Mouse (Mus musculus) kidney, embryonic 14.5 days (tissue): ENCODE results near the gene Olfr66. TPM values are rescaled to one million over a fixed set of nuclear protein-coding genes. Genes with fewer than 3 reads are reported as not detected.

Source experiments
- ATAC-seq: fragments of 200-750 bp; cut with Nextera tagmentation; 2 replicates; pipeline ENCODE4 v1.8.0; 2017; ENCODE audit warnings: moderate number of reproducible peaks, mild to moderate bottlenecking, moderate TSS enrichment, moderate library complexity; ENCODE audit not compliant: low FRiP score, low TSS enrichment
- H3K27ac ChIP-seq: fragments of 300-500 bp; sonication (generic); 2 replicates; pipeline ENCODE4 v1.5.1; 2014; ENCODE audit warnings: low read depth, mild to moderate bottlenecking, low read length, moderate library complexity, mixed read lengths
- H3K27me3 ChIP-seq: fragments of 300-500 bp; sonication (generic); 2 replicates; pipeline ENCODE4 v1.6.1; 2014; ENCODE audit warnings: mild to moderate bottlenecking, low read length; ENCODE audit not compliant: control insufficient read depth, insufficient read depth
- H3K36me3 ChIP-seq: fragments of 300-500 bp; sonication (generic); 2 replicates; pipeline ENCODE4 v1.6.1; 2014; ENCODE audit warnings: low read length, mixed read lengths; ENCODE audit not compliant: control insufficient read depth, insufficient read depth
- H3K4me1 ChIP-seq: fragments of 300-500 bp; sonication (generic); 2 replicates; pipeline ENCODE4 v1.6.1; 2014; ENCODE audit warnings: low read length, mixed read lengths; ENCODE audit not compliant: control insufficient read depth, insufficient read depth
- H3K4me2 ChIP-seq: fragments of 300-500 bp; sonication (generic); replicated peaks from 2 replicates; pipeline ENCODE4 v1.6.1; 2014; ENCODE audit warnings: low read depth, mild to moderate bottlenecking, low read length
- H3K4me3 ChIP-seq: fragments of 300-500 bp; sonication (generic); 2 replicates; pipeline ENCODE4 v1.5.1; 2014; ENCODE audit warnings: mild to moderate bottlenecking, low read length
- H3K9ac ChIP-seq: fragments of 300-500 bp; sonication (generic); 2 replicates; pipeline ENCODE4 v1.6.1; 2014; ENCODE audit warnings: low read depth, mild to moderate bottlenecking, low read length, moderate library complexity
- H3K9me3 ChIP-seq: fragments of 300-500 bp; sonication (generic); 2 replicates; pipeline ENCODE4 v1.6.1; 2016; ENCODE audit warnings: low read length; ENCODE audit not compliant: control insufficient read depth
- WGBS: fragments of 180-500 bp; shearing (Covaris S2); extraction: QIAGEN DNeasy Blood & Tissue Kit; methylation state at CpG from one replicate; pipeline ENCODE4 v1.1.7; 2014; 5-methylcytosine and 5-hydroxymethylcytosine counted together
- polyA plus RNA-seq: library from polyadenylated mRNA; unstranded; fragments of >200 nt; fragmentation: Nextera tagmentation; extraction: Ambion mirVana; gene quantifications from 2 replicates; pipeline ENCODE4 v1.2.1, GENCODE M21; 2014

Gene Olfr66
- polyA plus RNA-seq, 1 experiment from 2014 or later = not detected

DNA sequence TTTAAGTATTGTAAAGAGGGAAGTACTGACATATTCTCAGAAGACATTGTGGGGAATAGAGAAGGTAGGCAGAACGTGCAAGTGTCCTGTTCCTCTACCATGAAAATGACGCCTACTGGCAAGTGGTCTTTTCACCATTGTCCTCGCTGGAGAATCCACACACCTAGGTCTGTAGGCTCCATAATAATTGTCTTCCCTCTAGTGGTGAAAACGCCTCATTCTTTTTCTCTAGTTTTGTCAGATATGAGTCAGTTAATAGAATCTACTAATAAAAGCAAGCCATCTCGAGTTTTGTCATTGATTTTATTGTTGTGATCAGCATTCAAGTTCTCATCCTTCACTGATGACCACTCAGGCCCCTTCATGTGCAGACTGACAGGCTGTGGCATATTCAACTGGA, 11.6 kb downstream of the Olfr66 start:
- no peak overlapping the region for H3K4me2 ChIP-seq
- no peaks in the 10 kb centered on the region for H3K4me1 ChIP-seq
- H3K9ac ChIP-seq = no peak overlapping the region
- no peak overlapping the region for H3K27ac ChIP-seq
- 48% methylated on average over 5 of the region's 5 CpGs for WGBS
- no peaks in the 10 kb centered on the region for H3K9me3 ChIP-seq
- ATAC-seq = no peak
- no peak overlapping the region for H3K4me3 ChIP-seq
- H3K27me3 ChIP-seq = no peaks in the 10 kb centered on the region
- no peaks in the 10 kb centered on the region for H3K36me3 ChIP-seq

DNA sequence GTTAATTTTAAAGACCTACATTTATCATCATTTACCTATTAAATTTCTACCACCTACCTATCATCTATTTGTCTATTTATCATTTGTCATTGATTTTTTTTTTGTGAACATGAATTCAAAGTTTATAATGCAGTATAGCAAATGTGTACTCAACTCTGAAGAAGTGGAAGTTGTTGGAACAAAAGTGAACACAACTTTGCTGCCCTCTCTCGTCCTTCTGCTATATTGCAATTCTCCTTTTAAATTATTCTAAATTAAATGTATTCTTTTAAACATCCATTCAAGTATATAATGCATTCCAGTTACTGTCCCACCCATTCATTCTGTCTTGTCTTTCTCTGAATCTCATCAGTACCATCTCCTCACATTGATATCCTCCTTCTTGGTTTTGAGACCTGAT, 13.0 kb downstream of the Olfr66 start:
- ATAC-seq = no peak
- no peak overlapping the region for H3K4me3 ChIP-seq
- no peaks in the 10 kb centered on the region for H3K9me3 ChIP-seq
- H3K27ac ChIP-seq = no peak overlapping the region
- no peaks in the 10 kb centered on the region for H3K27me3 ChIP-seq
- no peaks in the 10 kb centered on the region for H3K36me3 ChIP-seq
- no peak overlapping the region for H3K4me2 ChIP-seq
- no peaks in the 10 kb centered on the region for H3K4me1 ChIP-seq
- H3K9ac ChIP-seq = no peak overlapping the region
- WGBS = 8% methylated on average over 1 of the region's 1 CpGs

DNA sequence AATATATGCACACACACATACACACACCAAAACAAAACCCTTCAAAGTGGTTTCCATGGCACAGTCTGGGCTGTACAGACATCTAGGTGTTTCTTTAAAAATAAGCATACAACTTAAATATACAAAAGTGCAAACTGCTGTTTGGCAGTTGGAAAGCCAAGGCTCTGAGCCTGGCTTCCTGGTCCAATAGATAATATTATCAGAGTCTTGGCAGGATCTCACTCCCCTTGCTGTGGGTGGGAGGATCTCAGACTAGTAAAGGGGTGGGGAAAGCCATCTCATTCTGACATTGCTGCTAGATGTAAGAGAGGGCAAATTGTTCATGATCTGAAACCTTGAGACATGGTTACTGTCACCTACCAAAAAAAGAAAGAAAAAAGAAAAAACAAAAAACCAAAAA, 15.4 kb downstream of the Olfr66 start:
- H3K27me3 ChIP-seq = no peaks in the 10 kb centered on the region
- no peaks in the 10 kb centered on the region for H3K36me3 ChIP-seq
- no peaks in the 10 kb centered on the region for H3K9me3 ChIP-seq
- no peak overlapping the region for H3K4me3 ChIP-seq
- no peak for ATAC-seq
- H3K9ac ChIP-seq = no peak overlapping the region
- H3K4me1 ChIP-seq = no peaks in the 10 kb centered on the region
- H3K27ac ChIP-seq = no peak overlapping the region
- no peak overlapping the region for H3K4me2 ChIP-seq

DNA sequence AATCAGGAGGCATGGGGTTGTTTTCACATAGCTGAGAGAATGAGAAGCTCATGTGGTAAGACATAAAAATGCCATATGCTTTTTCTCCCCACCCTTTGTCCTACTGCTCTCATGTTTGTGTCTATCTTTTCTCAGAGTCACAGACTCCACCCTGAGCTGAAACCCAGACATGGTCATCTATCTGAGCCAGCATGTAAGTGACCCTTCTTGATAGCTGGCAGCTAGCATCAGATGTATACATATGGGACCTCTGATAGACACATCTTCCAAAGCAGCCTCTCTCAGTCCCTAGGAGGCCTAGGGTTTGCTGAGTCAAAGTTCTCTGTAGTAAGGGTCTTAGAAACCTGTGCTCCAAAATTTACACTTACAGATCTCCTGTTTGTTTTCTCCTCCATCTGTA, 20.3 kb downstream of the Olfr66 start:
- Histone ChIP-seq H3K4me1 (no peaks in the 10 kb centered on the region), H3K4me2 (no peak overlapping the region), H3K4me3 (no peak overlapping the region), H3K9ac (no peak overlapping the region), H3K9me3 (no peaks in the 10 kb centered on the region), H3K36me3 (no peaks in the 10 kb centered on the region), H3K27ac (no peak overlapping the region), H3K27me3 (no peaks in the 10 kb centered on the region)
- no peak for ATAC-seq

DNA sequence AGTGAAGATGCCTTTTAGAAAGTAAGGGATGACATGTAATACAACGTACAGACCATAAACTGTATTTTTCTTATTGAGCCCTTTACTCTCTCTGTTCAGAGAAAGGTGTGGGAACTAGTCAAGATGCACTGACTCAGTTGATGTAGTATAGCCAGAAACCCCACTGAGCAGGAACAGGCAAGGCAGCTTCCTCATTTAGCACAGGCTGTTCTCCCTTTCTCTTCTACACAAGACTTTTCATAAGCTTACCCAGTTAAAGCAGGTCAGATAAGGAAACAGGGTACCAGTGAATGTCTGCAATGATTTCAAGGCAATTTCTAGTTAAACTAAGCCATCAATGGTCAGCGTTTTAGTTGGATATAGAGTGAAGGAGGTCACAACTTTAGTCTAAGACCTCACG, 24.5 kb downstream of the Olfr66 start:
- no peak for ATAC-seq
- 85% methylated on average over 3 of the region's 3 CpGs for WGBS

DNA sequence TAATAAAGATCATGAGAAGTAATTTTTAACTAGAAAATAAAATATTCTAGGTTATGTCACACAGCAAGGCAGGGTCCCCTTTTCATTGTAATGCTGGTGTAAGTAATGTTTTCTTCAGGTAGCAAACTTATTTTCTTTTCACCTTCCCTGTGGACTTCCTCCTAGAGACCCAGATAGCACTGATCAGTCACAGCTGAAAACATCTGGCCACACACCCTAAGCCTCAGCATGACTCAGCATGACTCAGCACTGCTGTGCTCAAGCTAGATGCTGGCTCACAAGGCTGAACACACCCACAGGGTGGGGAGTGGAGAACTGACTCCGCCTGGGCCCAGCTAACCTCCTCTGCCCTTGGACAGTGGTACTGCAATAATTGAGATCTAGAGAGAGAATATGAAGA, 25.2 kb downstream of the Olfr66 start:
- Histone ChIP-seq H3K9ac (no peak overlapping the region), H3K36me3 (no peaks in the 10 kb centered on the region), H3K4me3 (no peak overlapping the region), H3K9me3 (no peaks in the 10 kb centered on the region), H3K4me1 (no peaks in the 10 kb centered on the region), H3K4me2 (no peak overlapping the region), H3K27ac (no peak overlapping the region), H3K27me3 (no peaks in the 10 kb centered on the region)
- WGBS = 46% methylated on average over 1 of the region's 1 CpGs
- ATAC-seq = peak; percentile 68; the same call in 1 of the 2 replicates

More for the DNA sequence above, 24.5 kb downstream of the Olfr66 start:
- Histone ChIP-seq H3K27me3 (no peaks in the 10 kb centered on the region), H3K9me3 (no peaks in the 10 kb centered on the region), H3K4me1 (no peaks in the 10 kb centered on the region), H3K36me3 (no peaks in the 10 kb centered on the region), H3K4me2 (no peak overlapping the region), H3K4me3 (no peak overlapping the region), H3K9ac (no peak overlapping the region), H3K27ac (no peak overlapping the region)

DNA sequence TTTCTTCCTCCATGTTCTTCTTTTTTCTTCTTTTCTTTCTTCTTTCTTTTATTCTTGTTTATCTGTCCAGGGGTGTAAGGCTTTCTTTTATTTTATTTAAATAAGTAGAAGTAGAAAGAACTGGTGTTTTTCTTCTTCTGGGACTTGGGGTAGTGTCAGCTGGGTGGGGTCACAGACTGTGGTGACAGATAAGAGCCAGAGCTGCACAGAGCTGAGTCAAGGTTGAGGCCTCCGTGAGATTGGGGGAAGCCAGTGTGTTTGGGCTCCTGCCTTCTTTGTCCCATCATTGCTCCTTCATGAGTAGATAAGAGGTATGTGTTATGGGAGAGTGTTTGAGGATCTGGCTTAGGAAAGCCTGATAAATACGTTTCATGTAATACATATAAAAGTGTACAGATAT, 27.0 kb downstream of the Olfr66 start:
- 78% methylated on average over 2 of the region's 2 CpGs for WGBS
- H3K4me3 ChIP-seq = no peak overlapping the region
- H3K4me1 ChIP-seq = no peaks in the 10 kb centered on the region
- no peaks in the 10 kb centered on the region for H3K27me3 ChIP-seq
- no peak for ATAC-seq
- H3K9me3 ChIP-seq = no peaks in the 10 kb centered on the region
- H3K4me2 ChIP-seq = no peak overlapping the region
- H3K36me3 ChIP-seq = no peaks in the 10 kb centered on the region
- no peak overlapping the region for H3K27ac ChIP-seq
- no peak overlapping the region for H3K9ac ChIP-seq

DNA sequence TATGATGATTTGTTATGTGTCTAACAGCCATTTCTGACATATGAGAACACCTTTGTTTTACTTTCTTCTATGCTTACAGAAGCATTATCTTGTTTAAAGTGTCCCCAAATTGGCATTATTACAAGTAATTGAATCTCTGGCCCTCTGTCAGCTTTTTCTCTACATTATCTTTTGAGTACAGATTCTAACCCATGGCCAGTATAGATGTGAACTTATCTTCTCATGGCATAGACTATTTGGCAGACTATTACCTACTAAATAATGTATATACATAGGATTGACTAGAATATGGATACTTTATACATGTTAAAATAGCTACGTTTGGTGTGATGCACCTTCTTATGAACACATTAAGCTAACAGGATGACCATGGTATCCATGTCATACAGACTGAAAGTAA, 31.4 kb downstream of the Olfr66 start:
- H3K9ac ChIP-seq = no peak overlapping the region
- H3K27me3 ChIP-seq = no peaks in the 10 kb centered on the region
- 67% methylated on average over 1 of the region's 1 CpGs for WGBS
- no peaks in the 10 kb centered on the region for H3K36me3 ChIP-seq
- H3K4me1 ChIP-seq = no peaks in the 10 kb centered on the region
- H3K4me2 ChIP-seq = no peak overlapping the region
- no peak for ATAC-seq
- H3K27ac ChIP-seq = no peak overlapping the region
- no peak overlapping the region for H3K4me3 ChIP-seq
- no peaks in the 10 kb centered on the region for H3K9me3 ChIP-seq

DNA sequence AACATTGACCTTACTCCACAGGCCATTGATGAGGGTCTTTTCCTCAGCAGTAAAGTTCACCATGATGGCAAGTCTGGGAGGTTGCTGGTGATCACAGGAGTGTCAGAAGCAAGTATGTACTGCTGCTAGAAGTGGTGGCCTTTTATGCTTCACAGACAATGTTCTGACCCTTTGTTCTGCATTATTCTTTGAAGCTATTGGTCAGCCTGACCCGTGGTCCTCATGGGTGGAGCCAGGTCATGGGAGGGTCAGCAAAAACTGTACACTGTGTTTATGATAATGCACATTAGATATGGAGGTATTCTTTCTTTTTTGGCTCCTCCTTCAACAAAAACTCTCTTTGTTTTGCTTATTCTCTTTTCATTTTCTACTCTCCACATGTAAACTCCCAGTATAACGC, 33.0 kb downstream of the Olfr66 start, which contains the start of gene Hbb-y:
TSS of gene Hbb-y (minus strand) at position 127 of the 400 bp plus-strand sequence.
- Histone ChIP-seq H3K9me3 (no peaks in the 10 kb centered on the region), H3K27ac (no peak within 1 kb of the TSS), H3K4me3 (no peak within 1 kb of the TSS), H3K9ac (no peak within 1 kb of the TSS), H3K4me1 (no peaks in the 10 kb centered on the region), H3K4me2 (no peak within 1 kb of the TSS), H3K36me3 (no peaks in the 10 kb centered on the region), H3K27me3 (no peaks in the 10 kb centered on the region)
- WGBS = 71% methylated on average over 2 of the region's 2 CpGs
- ATAC-seq = no peak
